Mouse (Mus musculus) stomach, adult 2 months (tissue): ENCODE data around the gene Stk31. TPM values are rescaled to one million over a fixed set of nuclear protein-coding genes. Genes with fewer than 3 reads are reported as not detected.

ENCODE experiments used
- polyA plus RNA-seq: library from polyadenylated mRNA; depleted of rRNA; stranded (reverse); fragments of >200 nt; gene quantifications from 2 replicates; pipeline ENCODE4 v1.2.3, GENCODE M21; 2012; rRNA removed

The Stk31 gene
- polyA plus RNA-seq: not detected in 2 replicates

DNA sequence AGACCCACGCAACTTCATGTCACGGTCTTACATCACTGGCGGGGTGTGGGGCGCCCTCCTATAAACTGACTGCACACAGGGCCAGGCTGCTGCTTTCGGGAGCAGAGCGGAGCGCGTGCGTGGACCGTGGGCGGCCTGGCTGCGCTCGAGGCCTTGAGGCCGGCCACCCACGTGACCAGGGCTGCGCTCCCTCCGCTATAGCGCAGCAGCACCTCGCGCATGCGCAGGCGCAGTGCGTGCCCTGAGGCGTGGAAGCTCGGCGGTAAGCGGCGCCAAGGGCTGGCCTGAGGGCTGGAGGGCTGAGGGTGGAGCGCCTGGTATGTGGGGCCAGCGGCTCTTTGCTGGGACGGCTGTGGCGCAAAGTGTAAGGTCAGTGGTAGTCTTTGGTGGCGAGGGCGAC is at the start of gene Stk31:
TSS of gene Stk31 (plus strand) at position 289 of the 400 bp plus-strand sequence.

GRCm38 (mm10) chr6:49367159-49368054 is 28.0 kb upstream of the Stk31 start, which contains the start of gene Fam221a:
Fam221a (plus strand) TSS chr6:49367739.

Other genes with a start within 250 kb of the Stk31 start
- not detected in 2 replicates for gene Igf2bp3, start 180.6 kb upstream of the Stk31 start, polyA plus RNA-seq
- gene Tra2a, start 131.6 kb upstream of the Stk31 start, polyA plus RNA-seq: 5.1 and 6.9 TPM in 2 replicates
- gene Ccdc126, start 76.3 kb upstream of the Stk31 start, polyA plus RNA-seq: 0.57 and 0.70 TPM in 2 replicates
- gene Fam221a, start 27.9 kb upstream of the Stk31 start, polyA plus RNA-seq: 1.7 and 3.7 TPM in 2 replicates